Mouse (Mus musculus): ENCODE measurements around the gene Otx1.

- no peak for TF ChIP-seq CTCF (IDR thresholded peaks at IDR 0.05; ENCODE audit: low read depth, low read length)
- no peak for TF ChIP-seq POLR2A (IDR thresholded peaks at IDR 0.05; ENCODE audit: extremely low read depth, insufficient read depth, low read length)
Observed at GRCm38 (mm10) chr11:22017444-22017843, 14.7 kb upstream of the Otx1 start.

Measured in liver, adult 2 months (tissue).